Mouse (Mus musculus) embryonic stem cell, embryonic (primary cell): ENCODE data around the gene Rogdi.

Source experiments
- CTCF ChIA-PET, 4 experiments: fragments of 300-600 bp in 2 of 4; fragments of 350-600 bp in 2 of 4; sonication (Branson Sonifier 250); formaldehyde crosslinking; loops; one replicate each; lab custom pipeline; 2022; ENCODE audit warnings: inconsistent platforms in 2 of 4; lab: Charles Lee
- POLR2A ChIA-PET, 4 experiments: fragments of 300-600 bp in 2 of 4; fragments of 350-600 bp in 2 of 4; sonication (Branson Sonifier 250); formaldehyde crosslinking; loops; one replicate each; lab custom pipeline; 2022; ENCODE audit warnings: antibody characterized with exemption in 4 of 4, inconsistent platforms in 1 of 4; lab: Charles Lee

Rogdi gene

GRCm38 (mm10) chr16:4968426-4968825 is 44.9 kb downstream of the Rogdi start:
- POLR2A ChIA-PET = interaction anchor here in 3 of 4 experiments (0.7 to 1.6 kb wide), 4 partner anchors 10 to 89 kb away, joined by 3 to 4 read pairs (median 4); partner anchors contain the start of gene Ubald1 (in 1 of the 3)
- CTCF ChIA-PET = interaction anchor here in 1 of 4 experiments (1.3 kb wide), 1 partner anchor 301 kb away, joined by 3 read pairs; no protein-coding TSS in a partner anchor

GRCm38 (mm10) chr16:4965392-4966129 is 47.8 kb downstream of the Rogdi start:
- POLR2A ChIA-PET = interaction anchor here in 3 of 4 experiments (0.6 to 1.8 kb wide), 15 partner anchors 9 to 382 kb away, joined by 3 to 14 read pairs (median 4); partner anchors contain the start of genes Glyr1 (in 1 of the 3), Rogdi (in 1 of the 3), Ubald1 (in 1 of the 3) and Ubn1 (in 1 of the 3)
- CTCF ChIA-PET = interaction anchor here in 2 of 4 experiments (0.7 to 1.3 kb wide), 3 partner anchors 14 to 234 kb away, joined by 3 to 4 read pairs (median 3); partner anchors contain the start of gene Cdip1 (in 1 of the 2)

GRCm38 (mm10) chr16:4964731-4965391 is 48.5 kb downstream of the Rogdi start:
- CTCF ChIA-PET = interaction anchor here in 3 of 4 experiments (0.7 to 1.6 kb wide), 6 partner anchors 15 to 335 kb away, joined by 3 to 5 read pairs (median 3); partner anchors contain the start of gene Cdip1 (in 1 of the 3)
- POLR2A ChIA-PET = interaction anchor here in 3 of 4 experiments (0.6 to 2.3 kb wide), 33 partner anchors 9 to 1096 kb away, joined by 3 to 14 read pairs (median 4); partner anchors contain the start of genes Glyr1 (in 2 of the 3), Nudt16l1 (in 2 of the 3), Rogdi (in 2 of the 3) and Ubn1 (in 2 of the 3)

- POLR2A ChIA-PET = interaction anchor here (0.5 to 2.3 kb wide), 36 partner anchors 9 to 1095 kb away, joined by 3 to 14 read pairs (median 4); partner anchors contain the start of genes Ubald1 (in 3 of the 4), Ubn1 (in 3 of the 4), Glyr1 (in 2 of the 4) and Nudt16l1 (in 2 of the 4)
- CTCF ChIA-PET = interaction anchor here in 3 of 4 experiments (0.5 to 1.6 kb wide), 6 partner anchors 10 to 334 kb away, joined by 3 to 5 read pairs (median 3); partner anchors contain the start of gene Cdip1 (in 1 of the 3)
Measured at GRCm38 (mm10) chr16:4963797-4964709, 49.3 kb downstream of the Rogdi start, which contains the start of gene Anks3. Gene Anks3 (minus strand): TSS chr16:4964205.

GRCm38 (mm10) chr16:4963346-4963745 is 50.0 kb downstream of the Rogdi start:
- POLR2A ChIA-PET = interaction anchor here in 3 of 4 experiments (0.6 to 2.3 kb wide), 5 partner anchors 17 to 271 kb away, joined by 3 to 14 read pairs (median 3); partner anchors contain the start of genes Rogdi (in 1 of the 3) and Ubn1 (in 1 of the 3)
- CTCF ChIA-PET = interaction anchor here in 1 of 4 experiments (1.6 kb wide), 1 partner anchor 334 kb away, joined by 3 read pairs; no protein-coding TSS in a partner anchor

- POLR2A ChIA-PET = interaction anchor here in 2 of 4 experiments (0.9 to 1.7 kb wide), 8 partner anchors 10 to 80 kb away, joined by 3 to 6 read pairs (median 4); partner anchors contain the start of genes Rogdi (in 2 of the 2), Nudt16l1 (in 1 of the 2) and Ubald1 (in 1 of the 2)
- CTCF ChIA-PET = interaction anchor here in 2 of 4 experiments (0.7 to 1.2 kb wide), 2 partner anchors 19 to 46 kb away, joined by 3 to 4 read pairs; no protein-coding TSS in a partner anchor
Measured at GRCm38 (mm10) chr16:4960260-4960659, 53.1 kb downstream of the Rogdi start.
